Mouse (Mus musculus) forelimb bud, embryonic 11.5 days (tissue): ENCODE results near the gene Mlh1.

Experiments used
- DNase-seq: peaks from one replicate; pipeline ENCODE4 v3.0.0-alpha.2; 2012; ENCODE audit warnings: low read depth, low spot score

Gene Mlh1

DNA sequence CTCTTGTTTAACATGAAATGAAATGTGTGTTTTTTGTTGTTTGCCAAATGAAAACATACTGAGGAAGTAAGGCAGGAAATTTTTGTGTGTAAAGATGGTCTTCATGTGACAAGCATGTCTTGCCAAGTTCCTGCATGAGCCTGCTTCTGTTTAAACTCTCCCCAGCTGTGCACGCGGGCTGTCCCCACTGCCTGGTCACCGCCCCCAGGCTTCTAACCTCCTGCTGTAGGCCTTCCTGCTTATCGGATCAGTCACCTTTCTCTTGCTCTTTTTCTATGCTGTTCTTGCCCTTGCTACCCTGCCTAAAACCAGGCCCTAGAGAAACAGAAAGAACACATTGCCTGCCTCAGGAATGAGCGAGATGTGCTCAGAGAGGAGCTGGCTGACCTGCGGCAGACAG, 58.1 kb downstream of the Mlh1 start:
- no peak for DNase-seq

DNA sequence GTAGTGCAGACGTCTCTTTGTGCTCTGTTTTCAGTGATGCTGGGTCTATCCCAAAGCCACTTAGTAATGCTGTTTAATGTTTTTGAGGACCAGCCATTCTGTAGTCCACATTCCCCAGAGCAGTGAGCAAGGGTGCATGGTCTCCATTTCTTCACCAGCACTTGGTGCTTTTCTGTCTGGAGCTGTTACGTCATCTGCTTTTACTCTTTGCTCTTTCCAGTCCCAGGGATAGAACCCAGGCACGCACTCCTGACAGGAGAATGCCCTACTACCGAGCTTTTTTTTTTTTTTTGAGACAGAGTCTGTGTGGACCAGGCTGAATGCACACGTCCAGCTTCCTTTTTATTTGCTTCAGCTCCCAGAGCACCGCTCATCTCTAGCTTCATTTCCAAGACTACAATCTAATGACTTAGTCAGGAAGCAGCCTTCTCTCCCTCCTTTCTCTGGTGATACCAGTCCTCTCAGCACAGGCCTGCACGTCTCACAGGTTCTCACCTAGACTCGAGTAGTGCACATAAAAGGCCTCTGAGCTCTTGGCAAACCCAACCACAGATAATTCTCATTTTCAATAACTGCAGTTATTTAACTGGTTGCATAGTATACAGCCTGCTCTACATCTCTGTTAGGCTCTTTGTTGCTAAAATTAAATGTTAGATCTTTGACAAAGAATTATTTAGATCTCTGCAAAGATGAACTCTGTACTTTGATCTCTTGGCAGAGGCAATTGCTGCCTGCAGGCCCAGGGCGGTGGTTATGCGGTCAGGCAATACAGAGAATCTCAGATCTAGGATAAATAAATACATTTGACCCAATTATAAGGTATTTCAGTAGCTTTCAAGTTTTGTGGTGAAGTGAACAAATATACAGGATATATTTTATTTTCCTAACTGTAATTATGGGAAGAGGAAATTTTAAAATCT, 60.2 kb downstream of the Mlh1 start:
- no peak for DNase-seq

- no peak for DNase-seq
Measured at GRCm38 (mm10) chr9:111210412-111210811, 61.2 kb downstream of the Mlh1 start.

DNA sequence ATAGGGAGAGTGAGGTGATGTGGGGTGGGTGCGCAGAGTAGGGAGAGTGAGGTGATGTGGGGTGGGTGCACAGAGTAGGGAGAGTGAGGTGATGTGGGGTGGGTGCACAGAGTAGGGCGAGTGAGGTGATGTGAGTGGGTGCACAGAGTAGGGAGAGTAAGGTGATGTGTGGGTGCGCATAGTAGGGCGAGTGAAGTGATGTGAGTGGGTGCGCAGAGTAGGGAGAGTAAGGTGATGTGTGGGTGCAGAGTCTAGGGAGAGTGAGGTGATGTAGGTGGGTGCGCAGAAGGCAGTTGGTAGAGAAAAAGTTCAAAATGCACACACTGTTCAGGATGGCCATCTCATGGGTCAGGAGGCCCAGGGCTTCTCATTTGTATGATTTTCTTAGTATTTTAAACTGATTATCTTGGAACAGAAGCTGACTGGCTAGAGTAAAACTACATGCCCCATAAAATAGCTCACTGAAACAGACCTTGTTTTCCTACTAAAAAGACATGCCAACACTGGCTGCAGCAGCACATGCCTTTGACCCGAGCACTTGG, 62.4 kb downstream of the Mlh1 start:
- no peak for DNase-seq

DNA sequence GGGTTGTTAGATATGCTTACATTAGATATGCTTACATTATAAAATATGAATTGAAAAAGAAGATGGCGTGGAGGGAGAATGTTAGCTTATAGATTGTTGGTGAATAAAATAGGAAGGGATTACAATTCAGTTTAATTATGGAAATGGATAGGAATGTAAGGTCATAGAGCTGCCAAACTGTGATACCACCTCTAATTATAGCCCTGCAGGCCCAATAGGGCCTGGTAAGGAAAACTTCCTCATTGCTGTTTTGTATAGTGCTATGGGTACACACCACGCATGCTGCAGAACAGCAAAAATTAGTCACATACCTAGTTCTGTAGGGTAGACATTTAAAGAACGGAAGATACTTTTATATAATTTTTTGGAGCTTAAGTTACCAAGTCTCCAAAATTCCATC, 63.4 kb downstream of the Mlh1 start:
- no peak for DNase-seq

DNA sequence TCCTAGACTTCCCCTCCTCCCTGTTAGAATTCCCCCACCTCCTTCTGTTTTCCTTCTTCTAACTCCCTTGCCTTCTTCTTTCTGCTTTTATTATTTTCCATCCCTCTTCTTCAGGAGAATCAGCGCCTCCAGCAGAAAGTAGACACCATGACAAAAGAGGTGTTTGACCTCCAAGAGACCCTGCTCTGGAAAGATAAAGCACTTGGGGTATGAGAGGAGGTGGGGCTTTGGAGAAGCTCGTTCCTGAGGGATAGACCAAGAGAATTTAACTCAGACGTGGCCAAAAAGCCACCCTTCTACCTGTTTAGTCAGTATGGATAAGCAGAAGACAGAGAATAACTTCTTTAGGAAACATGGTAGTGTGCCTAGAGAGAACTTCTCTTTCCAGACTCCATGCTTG, 63.9 kb downstream of the Mlh1 start:
- no peak for DNase-seq

- DNase-seq, result no peak
Measured at GRCm38 (mm10) chr9:111204601-111205375, 66.8 kb downstream of the Mlh1 start.

- DNase-seq, result no peak
Measured at GRCm38 (mm10) chr9:111200208-111200607, 71.4 kb downstream of the Mlh1 start.

GRCm38 (mm10) chr9:111198332-111198731, 73.3 kb downstream of the Mlh1 start:
- no peak for DNase-seq

- no peak for DNase-seq
Measured at GRCm38 (mm10) chr9:111197712-111198111, 73.9 kb downstream of the Mlh1 start.

DNA sequence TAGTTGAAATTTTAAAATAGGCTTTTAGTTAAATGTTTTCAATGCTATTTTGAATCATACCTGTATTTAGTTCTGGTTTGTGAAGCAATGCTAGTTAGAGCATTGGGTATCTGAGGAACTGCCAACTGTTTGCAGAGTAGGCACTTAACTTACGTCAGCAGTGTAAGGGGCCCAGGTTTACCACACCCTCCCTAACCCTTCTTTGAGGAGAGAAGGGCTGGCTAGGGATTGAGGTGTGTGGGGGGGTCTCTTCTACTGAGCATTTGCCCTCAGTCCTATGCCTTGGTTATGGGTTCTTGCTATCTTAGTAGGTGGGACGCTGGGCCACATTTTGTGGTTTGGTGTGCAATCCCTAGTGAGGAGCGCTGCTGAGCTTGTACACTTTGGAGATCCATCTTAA, 74.5 kb downstream of the Mlh1 start:
- no peak for DNase-seq

DNA sequence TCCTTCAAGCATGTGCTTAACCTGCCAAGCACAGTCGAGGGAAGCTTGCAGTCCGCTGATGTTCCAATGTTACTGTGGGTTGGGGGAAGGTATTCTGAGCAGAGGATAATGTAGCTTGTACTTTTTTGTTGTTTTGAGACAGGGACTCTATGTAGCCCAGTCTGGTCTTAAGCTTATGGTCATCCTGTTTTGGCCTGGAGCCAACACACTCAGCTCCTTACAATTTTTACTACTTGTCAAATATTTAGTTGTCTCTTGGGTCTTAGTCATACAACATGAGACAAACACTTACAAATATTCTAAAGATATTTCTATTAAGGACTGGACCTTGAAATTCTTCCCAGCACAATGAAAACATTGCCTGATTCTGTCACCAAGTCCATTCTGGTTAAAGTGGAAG, 78.4 kb downstream of the Mlh1 start:
- DNase-seq, result no peak

DNA sequence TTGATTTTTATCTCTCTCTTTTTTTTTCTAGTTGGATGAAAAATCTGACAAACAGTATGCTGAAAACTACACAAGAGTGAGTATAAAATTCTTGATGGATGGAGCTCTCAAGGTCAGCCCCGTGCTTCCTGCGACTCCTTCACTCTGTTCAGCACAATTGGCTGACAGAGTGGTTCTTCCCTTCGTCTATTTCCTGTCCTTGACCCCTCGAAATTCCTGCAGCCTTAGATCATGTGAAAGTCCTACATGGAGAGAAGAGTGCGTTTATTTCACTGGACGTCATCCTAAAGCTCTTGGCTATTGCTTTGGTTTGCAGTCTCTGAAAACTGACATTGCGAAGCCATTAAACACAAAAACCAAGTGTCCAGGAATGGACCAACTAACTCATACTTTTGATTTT, 82.9 kb downstream of the Mlh1 start:
- no peak for DNase-seq

- no peak for DNase-seq
Measured at GRCm38 (mm10) chr9:111186861-111187260, 84.7 kb downstream of the Mlh1 start.

DNA sequence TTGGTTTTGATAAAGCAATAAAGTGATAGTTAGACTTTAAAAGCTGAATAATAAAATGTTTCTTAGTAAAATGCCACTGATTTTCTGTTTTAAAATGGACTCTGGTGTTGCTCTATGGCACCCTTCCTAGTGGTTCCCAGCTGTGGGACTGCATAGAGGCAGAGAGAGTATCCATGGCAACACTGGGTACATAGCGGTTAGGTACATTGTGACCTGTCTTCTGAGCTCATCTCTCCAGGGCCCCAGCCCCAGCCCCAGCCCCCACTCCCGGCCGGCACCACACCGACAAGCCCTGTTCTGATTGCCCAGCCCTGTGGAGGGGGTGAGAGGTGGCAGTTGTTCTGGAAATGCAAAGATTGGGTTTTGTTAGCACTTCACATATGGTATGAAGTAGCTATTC, 86.7 kb downstream of the Mlh1 start:
- DNase-seq, result no peak

DNA sequence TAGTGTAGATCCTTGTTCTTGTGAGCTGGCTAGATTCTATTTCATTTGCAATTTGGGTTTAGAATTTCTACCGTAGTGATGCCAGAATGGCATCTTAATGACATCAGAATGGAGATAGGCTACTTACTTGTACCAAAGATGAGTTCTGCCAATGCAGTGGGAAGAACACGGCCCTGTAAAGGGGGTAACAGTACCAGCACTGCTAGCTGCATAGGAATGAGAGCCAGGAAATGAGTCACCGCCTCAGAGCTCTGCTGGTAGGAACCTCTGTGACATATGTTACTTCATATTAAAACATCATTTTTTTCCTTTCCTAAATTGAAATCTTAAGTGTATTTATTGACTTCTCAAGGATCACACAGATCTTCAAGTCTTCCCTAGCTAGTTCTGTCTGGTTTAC, 89.4 kb downstream of the Mlh1 start:
- no peak for DNase-seq

- no peak for DNase-seq
Measured at GRCm38 (mm10) chr9:111178971-111179370, 92.6 kb downstream of the Mlh1 start.
